Mouse (Mus musculus) right cerebral cortex, postnatal 10 days (tissue): ENCODE measurements around the gene Numa1.
"Not testable (repeated sequence)": the region's sequence is repeated elsewhere in the genome, so short reads cannot be mapped to it uniquely, and the experiment has no call there.

Source experiments
- DNase-seq, 2 experiments: peaks; one replicate each; pipeline ENCODE4 v3.0.0; 2021; ENCODE audit warnings: low spot score in 2 of 2

Numa1 gene

DNA sequence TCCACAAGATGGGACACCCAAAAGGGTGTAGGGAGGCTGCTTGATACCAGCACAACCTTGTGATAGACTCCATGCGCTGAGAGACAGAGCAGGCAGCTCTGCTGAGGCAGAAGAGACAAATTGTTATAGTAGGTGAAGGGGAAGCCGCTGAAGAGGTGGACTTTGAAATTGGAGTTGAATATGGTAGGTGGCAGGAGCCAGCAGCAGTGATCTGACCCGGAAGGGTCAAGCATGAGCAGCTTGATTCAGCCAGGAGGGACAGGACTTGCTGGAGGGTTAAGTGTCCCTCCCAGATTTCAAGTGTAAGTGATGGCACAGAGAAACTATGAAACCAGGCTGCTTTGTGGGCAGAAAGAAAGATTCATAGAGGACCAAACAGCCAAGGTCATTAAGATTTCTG, 51.2 kb downstream of the Numa1 start:
- DNase-seq = no peak

- no peak for DNase-seq
Measured at GRCm38 (mm10) chr7:101994241-101994640, 60.3 kb downstream of the Numa1 start.

DNA sequence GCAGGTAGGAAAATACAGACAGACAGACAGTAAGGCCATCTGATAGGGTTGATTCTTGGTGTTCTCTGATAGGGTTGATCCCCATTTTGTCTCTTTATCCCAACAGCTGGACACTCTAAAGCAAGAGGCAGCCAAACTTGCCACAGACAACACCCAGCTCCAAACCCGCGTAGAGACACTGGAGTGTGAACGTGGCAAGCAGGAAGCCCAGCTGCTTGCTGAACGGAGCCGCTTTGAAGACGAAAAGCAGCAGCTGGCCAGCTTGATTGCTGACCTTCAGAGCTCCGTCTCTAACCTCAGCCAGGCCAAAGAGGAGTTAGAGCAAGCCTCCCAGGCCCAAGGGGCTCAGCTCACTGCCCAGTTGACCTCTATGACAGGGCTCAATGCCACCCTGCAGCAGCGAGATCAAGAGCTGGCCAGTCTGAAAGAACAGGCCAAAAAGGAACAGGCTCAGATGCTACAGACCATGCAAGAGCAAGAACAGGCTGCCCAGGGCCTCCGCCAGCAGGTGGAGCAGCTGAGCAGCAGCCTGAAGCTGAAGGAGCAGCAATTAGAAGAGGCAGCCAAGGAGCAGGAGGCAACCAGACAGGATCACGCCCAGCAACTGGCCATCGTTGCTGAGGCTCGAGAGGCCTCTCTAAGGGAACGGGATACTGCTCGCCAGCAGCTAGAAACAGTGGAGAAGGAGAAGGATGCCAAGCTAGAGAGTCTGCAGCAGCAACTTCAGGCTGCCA, 64.5 kb downstream of the Numa1 start:
- peak; percentile 85 to 89 for DNase-seq

DNA sequence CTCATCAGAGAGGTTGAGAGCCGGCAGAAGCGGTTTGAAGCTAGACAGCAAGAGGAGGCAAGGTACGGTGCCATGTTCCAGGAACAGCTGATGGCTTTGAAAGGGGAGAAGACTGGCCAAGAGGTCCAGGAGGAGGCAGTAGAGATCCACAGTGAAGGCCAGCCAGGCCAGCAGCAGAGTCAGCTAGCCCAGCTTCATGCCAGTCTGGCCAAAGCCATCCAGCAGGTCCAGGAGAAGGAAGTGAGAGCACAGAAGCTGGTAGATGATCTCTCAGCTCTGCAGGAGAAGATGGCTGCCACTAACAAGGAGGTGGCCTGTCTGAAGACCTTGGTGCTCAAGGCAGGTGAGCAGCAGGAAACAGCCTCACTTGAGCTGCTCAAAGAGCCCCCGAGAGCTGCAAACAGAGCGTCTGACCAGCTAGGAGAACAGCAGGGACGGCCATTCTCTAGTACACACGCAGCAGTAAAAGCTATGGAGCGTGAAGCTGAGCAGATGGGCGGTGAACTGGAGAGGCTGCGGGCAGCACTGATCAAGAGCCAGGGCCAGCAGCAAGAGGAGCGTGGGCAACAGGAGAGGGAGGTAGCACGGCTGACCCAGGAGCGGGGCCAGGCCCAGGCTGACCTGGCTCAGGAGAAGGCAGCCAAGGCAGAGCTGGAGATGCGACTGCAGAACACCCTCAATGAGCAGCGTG, 65.7 kb downstream of the Numa1 start:
- peak in 1 of 2 experiments; percentile 24 for DNase-seq

DNA sequence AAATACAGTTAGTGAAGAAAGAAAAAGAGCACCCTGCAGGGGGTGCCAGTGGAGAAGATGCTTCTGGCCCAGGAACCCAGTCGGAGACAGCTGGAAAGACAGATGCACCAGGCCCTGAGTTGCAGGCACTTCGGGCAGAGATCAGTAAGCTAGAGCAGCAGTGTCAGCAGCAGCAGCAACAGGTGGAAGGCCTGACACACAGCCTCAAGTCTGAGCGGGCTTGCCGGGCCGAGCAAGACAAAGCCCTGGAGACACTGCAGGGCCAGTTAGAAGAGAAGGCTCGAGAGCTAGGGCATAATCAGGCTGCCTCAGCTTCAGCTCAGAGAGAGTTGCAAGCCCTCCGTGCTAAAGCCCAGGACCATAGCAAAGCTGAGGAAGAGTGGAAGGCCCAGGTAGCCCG, 66.4 kb downstream of the Numa1 start:
- no peak for DNase-seq

DNA sequence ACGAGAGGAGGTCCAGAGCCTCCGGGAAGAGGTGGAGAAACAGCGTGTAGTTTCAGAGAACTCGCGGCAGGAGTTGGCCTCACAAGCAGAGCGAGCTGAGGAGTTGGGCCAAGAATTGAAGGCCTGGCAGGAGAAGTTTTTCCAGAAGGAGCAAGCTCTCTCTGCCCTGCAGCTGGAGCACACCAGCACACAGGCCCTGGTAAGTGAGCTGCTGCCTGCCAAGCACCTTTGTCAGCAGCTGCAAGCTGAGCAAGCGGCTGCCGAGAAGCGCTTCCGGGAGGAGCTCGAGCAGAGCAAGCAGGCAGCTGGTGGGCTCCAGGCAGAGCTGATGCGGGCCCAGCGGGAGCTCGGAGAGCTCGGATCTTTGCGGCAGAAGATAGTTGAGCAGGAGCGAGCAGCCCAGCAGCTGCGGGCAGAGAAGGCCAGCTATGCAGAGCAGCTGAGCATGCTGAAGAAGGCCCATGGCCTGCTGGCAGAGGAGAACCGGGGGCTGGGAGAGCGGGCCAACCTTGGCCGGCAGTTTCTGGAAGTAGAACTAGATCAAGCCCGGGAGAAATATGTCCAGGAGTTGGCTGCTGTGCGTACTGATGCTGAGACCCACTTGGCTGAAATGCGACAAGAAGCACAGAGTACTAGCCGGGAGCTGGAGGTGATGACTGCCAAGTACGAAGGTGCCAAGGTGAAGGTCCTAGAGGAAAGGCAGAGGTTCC, 67.2 kb downstream of the Numa1 start:
- peak; percentile 63 to 67 for DNase-seq

DNA sequence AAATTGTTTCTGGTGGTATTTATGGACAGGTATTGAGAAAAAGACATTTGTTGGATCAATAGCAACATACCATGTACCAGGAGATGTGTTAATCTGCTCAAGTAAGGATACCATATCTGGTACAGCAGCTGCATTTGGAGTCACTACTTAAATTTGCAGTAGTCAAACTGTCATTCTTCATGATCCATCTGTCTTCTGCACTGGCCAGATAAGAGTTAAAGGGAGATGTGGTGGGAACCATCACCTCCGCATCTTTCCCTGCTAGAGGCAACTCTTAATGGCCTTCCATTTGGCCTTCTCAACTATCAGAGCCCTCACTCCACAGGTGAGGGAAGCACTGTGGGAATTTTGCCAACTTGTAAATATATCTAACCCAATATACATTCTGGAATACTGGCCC, 72.6 kb downstream of the Numa1 start:
- no peak for DNase-seq

DNA sequence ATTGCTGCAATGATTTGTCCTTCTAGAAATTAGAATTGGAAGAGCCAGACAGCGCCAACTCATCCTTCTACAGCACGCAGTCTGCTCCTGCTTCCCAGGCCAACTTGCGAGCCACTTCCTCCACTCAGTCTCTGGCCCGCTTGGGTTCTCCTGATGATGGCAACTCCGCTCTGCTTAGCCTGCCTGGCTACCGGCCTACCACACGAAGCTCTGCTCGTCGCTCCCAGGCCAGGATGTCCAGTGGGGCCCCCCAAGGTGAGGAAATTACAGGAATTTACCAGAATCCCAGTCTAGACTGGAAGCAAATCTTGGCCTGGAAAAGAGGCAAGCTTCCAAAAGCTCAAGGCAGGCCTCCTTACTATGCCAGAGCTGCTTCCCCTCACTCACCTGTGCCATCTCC, 77.9 kb downstream of the Numa1 start:
- DNase-seq = no peak

DNA sequence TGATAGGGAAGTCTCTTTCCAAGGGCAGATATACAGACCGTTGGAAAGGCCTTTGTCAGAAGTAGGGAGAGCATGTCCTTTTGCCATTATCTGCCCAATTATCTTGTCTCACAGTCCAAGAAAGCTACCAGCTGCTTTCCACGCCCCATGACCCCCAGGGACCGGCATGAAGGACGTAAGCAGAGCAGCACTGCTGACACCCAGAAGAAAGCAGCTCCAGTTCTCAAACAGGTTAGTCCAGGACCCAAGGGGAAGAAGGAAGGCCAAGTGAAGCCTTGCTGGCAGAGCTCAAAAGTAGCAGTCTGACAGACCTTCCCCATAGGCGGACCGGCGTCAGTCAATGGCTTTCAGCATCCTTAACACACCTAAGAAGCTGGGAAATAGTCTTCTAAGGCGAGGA, 79.5 kb downstream of the Numa1 start:
- DNase-seq = no peak

DNA sequence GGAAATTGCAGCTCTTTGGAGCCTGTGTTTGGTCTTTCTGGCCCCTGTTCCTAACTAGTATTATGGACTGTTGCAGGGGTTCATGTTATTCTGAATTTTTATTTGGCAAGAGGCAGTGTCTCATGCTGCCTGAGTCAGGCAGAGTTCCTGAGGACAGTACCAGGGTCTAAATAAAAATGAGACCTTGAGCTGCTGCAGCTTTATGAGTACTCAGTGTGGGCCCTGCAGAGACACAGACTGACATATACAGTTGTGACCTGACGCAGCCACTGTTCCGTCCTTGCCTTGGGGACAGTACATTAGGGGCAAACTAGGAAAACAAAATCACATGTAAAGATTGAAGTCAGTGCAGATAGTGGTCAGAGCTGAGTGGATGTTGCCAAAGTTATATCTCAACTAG, 81.1 kb downstream of the Numa1 start:
- DNase-seq = no peak

GRCm38 (mm10) chr7:102016936-102017335, 83.0 kb downstream of the Numa1 start:
- DNase-seq = no peak

DNA sequence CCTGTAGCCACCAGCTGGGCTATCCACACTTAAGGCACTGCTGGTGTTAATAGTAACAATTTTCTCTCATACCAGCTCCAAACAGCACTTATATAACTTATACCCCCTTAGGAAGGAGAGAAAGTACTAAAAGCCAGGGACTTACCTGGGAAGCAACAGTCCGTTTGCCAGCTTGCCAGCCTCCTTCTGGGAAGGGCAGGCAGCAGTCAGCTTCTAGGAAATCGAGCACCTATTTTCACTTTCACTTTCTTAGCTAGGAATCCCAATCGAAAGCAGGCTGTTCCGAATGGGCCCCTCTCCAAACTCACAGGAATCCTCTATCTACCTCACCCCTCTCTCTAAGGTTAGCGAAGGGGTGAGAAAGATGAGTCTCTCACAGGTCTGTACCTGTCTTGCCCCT, 83.5 kb downstream of the Numa1 start:
- DNase-seq = no peak

GRCm38 (mm10) chr7:102018034-102018433, 84.1 kb downstream of the Numa1 start:
- peak in 1 of 2 experiments; percentile 51 for DNase-seq

DNA sequence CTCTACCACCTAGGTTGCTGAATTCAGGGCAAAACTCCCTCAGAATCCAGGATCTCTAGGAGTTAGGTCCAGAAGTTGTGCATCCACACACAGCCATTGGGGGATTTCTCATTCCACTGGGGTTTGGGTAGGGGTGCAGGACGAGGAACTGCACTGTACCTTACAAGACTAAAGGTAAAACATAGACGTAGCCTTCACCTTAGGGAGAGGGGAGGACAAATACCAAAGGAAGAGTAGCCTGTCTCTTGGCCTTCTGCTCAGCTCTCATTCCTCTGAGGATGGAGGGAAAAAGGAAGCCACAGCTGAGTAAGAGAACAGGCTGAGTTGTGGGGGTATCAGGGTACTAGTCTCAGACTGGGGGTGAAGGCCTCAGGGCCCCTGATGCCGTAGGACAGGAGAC, 84.7 kb downstream of the Numa1 start, which contains the start of gene Il18bp:
Gene Il18bp, minus strand, starts transcription at position 101 of the 400 bp plus-strand sequence.
- no peak for DNase-seq

DNA sequence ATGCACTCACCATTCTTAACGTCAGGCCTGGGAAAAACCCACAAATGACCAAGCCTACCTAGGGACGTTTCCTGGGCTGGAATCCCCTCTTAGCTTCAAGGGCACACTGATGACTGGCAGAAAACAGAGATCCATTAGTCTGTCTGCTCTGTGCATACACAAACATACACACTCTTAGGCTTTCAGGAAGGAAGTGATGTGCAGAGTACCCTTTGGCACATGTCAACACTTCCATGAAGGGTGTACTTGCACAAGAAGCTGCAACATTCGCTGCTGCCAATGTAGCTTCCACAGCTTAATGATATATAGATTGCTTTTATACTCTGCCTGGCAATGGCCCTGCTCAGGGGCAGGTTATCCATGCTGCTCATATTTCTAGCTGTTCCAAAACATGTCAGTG, 85.5 kb downstream of the Numa1 start:
- DNase-seq = no peak

GRCm38 (mm10) chr7:102020934-102021333, 87.0 kb downstream of the Numa1 start:
- not testable (repeated sequence) for DNase-seq

DNA sequence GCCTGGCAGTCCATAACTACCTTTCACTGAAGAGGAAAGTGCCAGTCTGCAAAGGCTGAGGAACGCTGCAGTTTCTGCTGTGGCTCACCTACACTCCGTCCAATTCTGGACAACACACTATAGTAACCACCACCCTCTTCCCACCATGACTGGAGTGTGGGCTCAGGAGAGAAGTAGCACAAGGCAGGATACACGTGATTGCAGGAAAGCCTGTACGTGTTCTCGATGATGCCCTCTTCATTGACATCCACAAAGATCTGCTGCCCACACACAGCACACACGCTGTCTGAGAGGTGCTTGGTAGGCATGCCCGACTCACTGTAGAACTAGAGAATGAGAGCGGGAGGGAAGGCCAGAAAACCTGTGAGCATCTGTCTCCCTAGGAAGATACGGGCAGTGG, 89.9 kb downstream of the Numa1 start:
- DNase-seq = no peak

DNA sequence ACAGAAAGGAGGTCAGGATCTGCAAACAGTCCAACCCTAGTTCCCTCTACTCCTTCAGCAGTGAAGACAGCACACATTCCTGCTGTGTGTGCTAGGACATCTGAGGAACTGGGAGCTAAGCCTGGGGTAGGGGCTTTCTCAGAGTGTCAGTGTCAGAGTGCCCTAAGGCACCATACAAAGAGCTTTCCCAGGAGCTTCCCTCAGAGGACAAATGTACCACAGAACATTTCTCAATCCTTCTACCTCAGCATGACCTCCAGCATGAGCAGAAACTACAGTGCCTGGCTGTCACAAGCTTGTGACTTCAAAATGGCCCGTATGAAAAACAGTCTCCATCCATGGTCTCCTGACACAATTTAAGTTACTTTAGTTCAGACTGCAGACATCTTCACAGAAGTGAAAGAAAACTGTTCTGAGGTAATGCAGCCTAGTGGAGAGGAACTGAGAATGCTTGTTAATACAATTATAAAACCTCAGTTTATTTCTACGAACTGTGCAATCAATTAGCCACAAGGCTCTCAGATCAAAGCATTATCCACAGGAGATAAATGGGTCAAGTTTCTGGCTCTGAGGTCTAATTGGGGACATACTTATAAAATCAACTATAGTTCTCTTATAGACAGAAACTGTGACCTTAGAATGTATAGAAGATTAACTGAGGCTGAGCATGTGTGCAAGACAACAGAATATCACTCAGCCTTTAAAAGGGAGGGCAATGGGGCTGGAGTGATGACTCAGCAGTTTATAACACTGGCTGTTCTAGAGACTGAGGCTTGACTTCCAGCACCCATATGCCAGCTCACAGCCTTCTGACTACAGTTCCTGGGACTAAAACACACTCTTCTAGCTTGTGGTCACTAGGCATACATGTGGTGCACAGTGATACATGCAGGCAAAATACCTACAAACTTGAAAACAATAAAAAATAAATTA, 91.5 kb downstream of the Numa1 start:
- DNase-seq = no peak

DNA sequence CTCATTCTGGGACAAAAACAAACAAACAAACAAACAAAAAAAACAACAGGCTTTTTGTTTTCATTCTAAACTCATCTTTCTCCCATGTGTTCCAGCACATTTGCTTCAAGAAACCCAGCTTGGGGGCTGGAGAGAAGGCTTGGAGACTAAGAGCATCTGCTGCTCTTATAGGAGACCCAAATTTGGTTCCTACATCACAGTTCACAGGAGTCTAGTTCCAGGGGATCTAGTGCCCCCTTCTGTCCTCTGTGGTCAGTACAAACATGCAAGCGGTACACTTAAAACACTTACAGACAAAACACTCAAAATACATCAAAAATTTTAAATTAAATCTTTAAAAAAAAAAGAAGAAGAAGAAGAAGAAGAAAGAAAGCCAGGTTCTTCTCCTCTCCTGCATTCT, 101.0 kb downstream of the Numa1 start:
- no peak for DNase-seq

- DNase-seq = peak; percentile 55 to 70
Measured at GRCm38 (mm10) chr7:102035534-102035933, 101.6 kb downstream of the Numa1 start.

GRCm38 (mm10) chr7:102037318-102037717, 103.4 kb downstream of the Numa1 start:
- no peak for DNase-seq

DNA sequence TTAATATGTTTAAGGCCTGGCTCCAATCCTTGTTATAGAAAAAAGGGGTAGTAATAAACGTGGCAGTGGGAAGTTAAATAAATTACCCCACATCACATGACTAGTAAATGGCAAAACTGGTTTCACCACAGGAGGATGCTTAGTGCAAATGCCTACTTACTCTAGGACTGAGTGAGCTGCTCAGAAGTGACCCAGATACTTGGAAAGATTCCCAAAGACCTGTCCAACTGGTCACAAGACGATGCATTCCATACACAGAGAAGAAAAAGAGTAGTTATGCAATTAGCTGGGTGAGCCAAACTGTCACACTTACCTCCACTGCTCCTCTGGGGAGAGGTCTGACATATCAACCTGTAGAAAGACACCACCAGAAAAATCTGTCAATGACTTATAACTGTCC, 108.4 kb downstream of the Numa1 start:
- no peak for DNase-seq
